Mouse (Mus musculus) adrenal gland, adult 2 months (tissue): ENCODE measurements around the gene Dennd1a. TPM values are rescaled to one million over a fixed set of nuclear protein-coding genes. Genes with fewer than 3 reads are reported as not detected.

ENCODE experiments used
- DNase-seq: peaks from one replicate; pipeline ENCODE4 v3.0.0; 2021
- polyA plus RNA-seq: library from polyadenylated mRNA; depleted of rRNA; stranded (reverse); fragments of >200 nt; gene quantifications from 2 replicates; pipeline ENCODE4 v1.2.3, GENCODE M21; 2012
- total RNA-seq, 2 experiments: library from RNA; stranded (reverse); gene quantifications; 2 replicates each; pipeline ENCODE4 v1.2.3; 2021

Dennd1a gene
- total and polyA plus RNA-seq, 3 experiments = 23.6 to 29.8 (median 26.4) TPM

- DNase-seq = no peak
These were observed 175.4 kb downstream of the Dennd1a start for GRCm38 (mm10) chr2:38111655-38112351.

DNA sequence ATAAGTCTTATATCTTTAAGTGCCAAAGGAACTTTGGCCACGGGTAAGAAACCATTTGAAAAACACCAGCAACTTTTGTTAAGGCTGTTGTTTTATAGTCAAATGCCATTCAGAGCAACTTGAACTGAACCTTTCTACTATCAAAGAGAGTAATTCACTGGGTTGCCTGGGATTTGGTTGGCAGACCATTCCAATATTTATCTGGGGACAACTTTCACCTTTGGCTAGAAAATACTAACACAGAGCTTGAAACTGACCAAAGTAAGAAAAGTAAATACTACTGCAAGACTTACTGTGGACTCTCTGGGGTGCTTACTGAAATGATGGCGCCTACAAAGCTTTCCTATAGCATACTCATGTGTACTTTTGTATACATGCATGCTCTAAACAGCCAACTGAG, 178.6 kb downstream of the Dennd1a start:
- DNase-seq = no peak

DNA sequence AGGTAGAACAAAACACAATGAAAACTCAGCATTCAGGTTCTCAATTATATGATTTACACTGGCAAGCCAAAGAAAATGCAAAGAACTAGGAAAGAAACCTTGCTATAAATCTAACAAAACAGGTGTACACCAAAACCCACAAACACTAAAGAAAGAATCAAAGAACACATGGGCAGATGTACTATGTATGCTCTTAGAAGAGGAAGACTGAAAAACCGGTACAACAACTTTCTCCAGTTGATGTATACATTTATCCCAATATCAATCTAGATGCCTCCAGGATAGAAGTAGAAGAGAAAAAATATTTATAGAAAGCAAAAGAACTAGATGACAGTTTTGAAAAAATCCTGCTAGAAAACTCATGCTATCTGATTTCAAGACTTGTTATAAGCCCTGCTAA, 184.5 kb downstream of the Dennd1a start:
- DNase-seq = no peak

DNA sequence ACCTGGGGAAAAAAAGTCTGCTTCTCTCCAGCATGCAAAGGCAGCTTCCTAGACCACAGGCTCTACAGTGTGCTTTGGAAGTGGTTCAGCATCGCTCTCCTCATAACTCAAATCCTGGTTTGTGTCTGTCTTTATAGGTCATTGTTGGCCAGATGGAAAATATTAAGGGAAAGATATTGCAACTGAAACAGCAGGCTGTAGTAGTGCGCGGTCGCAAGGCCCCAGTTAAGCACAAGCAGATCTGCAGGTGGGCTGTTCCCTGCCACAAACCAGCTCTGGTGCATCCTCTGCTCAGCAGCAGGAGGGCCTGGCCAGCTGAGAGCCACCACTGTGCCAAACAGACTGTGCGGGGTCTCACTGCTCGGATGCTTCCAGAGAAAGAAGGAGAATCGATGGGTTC, 186.9 kb downstream of the Dennd1a start:
- no peak for DNase-seq

DNA sequence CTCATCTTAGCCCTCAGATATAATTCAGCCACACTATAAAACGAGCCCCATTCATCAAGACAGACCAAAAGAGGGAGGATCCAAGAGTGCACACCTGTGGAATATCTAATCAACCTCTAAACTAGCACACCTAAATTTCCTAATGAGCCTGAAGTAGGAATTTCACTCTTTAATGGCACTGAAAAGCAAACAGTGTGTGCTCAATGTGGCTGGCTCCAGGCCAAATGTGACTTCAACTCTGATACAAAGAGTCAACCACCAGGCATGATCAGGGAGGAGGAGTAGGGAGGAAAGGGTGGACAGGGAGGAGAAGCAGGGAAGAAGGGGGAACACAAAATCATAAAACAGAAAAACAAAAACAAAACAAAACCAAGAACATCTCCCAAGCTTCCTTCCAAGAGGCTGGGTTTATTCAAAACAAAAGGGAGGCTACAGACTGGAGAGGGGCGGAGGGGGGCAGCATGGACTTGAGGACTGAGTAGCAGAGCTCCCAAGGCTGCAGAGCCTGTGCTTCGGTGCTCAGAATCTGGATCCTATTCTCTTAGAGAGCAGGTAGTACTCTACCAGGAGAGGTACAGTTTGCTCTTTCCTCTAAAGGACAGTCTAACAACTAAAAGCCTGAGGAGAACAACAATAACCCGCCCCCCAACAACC, 187.9 kb downstream of the Dennd1a start:
- peak; percentile 6 for DNase-seq

DNA sequence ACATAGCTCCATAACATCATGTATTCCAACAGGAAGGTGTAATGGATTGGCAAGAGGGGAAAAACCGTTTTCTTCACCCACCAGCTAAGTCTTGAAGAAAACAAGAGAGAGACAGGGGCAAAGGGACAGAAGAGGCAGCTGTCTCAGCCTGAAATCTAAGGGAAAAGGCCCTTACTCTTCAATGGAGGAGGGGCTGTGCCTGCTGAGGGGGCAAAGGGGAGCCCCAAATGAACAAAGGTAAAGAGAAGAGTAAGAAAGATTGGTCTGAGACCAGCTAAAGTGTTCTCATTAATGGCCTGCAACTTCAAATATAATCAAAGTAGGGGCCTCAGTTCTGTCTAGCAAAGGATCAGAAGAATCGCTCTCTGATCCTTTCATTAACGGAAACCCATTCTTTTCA, 189.7 kb downstream of the Dennd1a start:
- no peak for DNase-seq

GRCm38 (mm10) chr2:38096328-38096727, 190.9 kb downstream of the Dennd1a start:
- no peak for DNase-seq

DNA sequence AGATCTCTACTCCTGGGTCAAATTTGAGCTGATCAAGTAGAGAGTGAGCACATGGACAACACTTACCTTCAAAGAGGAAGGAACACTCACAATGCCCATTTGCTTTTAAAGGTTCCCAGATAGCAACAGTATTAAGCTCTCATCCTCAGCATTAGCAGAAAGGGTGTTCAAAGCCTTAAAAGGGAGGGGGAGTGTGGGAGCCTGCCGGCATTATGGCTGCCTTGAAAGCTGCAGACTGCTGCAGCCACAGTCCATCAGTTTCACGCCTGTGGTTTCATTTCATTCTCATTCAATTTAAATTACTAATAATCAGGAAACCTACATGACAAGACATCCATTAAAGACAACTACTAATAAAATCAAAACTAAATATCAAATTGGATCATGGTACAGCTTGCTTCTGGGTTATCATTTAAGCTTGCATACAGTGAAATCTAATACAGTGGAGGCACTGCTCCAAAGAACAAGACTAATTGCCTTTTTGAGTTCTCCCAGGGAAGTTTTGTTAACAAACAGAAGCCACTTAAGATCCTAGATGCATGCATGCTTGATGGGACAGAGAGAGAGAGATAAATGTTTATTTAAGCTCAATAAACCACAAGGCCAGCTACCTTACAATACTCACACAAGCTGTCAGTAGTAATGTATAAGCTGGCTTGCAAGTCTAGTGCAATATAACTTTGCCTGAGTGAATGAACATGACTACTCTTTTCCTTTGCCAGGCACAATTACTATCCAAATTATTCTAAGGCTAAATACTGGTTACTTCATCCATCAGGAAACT, 192.6 kb downstream of the Dennd1a start:
- DNase-seq = no peak

GRCm38 (mm10) chr2:38093968-38094367, 193.2 kb downstream of the Dennd1a start:
- DNase-seq = no peak

GRCm38 (mm10) chr2:38093242-38093641, 193.9 kb downstream of the Dennd1a start:
- DNase-seq = no peak

DNA sequence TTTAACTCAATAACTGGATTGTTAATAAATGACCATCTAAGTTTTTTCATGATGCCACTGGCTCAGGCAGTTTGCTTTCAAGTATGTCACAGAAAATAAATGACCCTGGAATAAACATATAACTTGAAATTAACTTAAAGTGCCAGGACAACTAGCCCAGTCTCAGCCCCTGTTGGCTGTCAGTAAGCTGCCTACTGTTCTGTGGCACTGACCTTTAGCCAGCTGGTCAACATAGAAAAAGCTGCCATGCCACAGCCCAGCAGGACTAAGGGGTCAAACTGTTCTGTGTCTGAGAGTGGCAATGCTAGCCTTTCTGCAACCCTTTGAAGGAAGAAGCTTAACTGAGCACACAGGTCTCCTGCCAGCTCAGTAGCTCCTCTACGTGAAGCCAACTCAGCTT, 198.8 kb downstream of the Dennd1a start:
- DNase-seq = no peak

DNA sequence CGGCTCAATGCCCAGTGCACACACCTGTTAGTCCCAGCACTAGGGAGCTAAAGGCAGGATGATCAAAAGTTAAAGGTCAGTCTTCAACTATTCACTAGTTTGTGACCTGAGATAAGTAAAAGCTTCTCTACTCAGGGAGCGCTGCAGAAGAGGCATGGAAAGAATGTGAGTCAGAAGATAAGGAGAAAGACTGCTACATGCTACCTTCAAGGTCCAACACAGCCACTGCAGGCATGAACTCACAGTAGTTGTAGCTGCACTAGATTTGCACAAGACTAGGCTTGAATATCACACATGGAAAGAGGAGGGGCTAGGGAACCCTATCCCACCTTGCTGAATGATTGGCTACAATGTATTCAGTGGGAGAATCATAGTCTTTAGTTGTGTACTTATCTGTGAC, 202.1 kb downstream of the Dennd1a start:
- no peak for DNase-seq

GRCm38 (mm10) chr2:38083251-38083650, 203.9 kb downstream of the Dennd1a start:
- DNase-seq = no peak

DNA sequence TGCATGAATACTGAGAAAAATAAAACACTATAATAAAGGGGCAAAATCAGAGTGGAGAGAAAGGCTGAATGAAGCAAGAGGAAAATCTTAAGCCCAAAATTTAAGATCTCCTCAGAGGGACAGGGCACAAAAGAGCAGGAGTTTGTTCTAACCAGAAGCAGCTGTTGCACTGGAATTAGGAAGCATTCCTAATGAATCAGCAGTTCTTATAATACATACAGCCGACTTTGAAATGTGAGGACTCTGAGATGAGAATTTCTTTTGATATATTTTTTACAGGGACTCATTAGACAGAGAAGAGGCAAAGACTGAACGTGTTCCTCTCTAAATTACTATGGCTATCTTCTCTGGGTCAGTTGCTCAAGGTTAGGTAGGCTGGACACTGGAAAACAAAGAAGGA, 212.7 kb downstream of the Dennd1a start:
- no peak for DNase-seq

DNA sequence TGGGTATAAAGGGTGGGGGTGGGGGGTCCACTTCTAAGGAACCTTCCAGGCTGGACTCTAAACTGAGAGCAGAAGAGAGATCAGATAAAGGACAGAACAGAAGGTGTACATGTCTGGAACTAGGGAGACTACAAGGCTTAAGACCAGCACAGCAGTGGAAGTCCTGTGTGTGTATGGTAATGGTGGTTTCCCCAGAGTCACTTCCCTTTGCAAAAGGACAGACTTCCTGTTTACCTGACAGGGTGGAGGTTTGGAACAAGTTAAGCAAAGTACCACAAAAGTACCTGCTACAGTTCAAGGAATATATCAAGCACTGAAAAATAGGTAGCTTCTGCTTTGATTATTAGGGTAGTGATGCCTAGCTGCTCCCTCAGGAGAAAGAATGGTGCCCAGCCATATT, 215.1 kb downstream of the Dennd1a start:
- DNase-seq = no peak

DNA sequence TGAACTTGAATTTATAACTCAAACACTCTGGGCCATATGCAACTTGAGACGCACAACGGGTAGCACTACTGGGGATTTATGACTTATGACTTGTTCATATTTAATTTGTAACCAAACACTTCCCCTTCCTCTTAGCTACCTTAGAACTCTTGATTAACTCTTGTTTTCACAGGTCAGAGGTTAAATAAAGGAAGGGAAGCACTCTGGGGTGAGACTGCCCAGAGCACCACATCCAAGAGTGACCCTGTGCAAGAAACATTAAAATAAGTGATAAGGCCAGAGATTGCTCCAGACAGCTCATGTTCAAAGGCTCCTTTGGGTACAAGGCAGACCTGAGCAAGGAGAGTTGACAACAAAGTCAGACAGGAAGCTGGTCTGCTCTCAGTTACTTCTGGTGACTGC, 219.0 kb downstream of the Dennd1a start:
- no peak for DNase-seq

- DNase-seq = no peak
These were observed 221.3 kb downstream of the Dennd1a start for GRCm38 (mm10) chr2:38065914-38066313.

GRCm38 (mm10) chr2:38064266-38064665, 222.9 kb downstream of the Dennd1a start:
- no peak for DNase-seq

- no peak for DNase-seq
These were observed 225.0 kb downstream of the Dennd1a start for GRCm38 (mm10) chr2:38062156-38062555.

DNA sequence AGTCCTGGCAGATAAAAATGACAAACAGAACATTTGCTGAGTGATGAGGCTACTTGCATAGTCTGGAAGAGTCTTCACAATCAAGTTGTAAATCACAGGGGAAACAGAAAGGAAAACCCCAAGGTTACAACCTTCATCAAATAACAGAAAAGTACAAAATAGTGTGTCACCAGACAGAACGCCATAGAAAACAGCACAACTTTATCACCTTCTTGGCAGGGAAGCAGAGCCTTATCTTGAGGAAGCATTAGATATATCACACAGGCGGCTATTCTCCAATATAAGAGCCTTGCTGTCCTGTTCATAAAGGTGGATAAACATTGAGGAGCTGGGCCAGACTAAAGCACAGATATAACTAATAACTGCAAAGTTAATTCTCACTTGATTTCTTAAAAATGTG, 225.7 kb downstream of the Dennd1a start:
- DNase-seq = no peak

- no peak for DNase-seq
These were observed 234.8 kb downstream of the Dennd1a start for GRCm38 (mm10) chr2:38052440-38052839.

- no peak for DNase-seq
These were observed 235.6 kb downstream of the Dennd1a start for GRCm38 (mm10) chr2:38051485-38052085.

GRCm38 (mm10) chr2:38048996-38049395, 238.2 kb downstream of the Dennd1a start:
- DNase-seq = no peak
